Mouse (Mus musculus) heart, adult 2 months (tissue): ENCODE data around the gene Blmh. TPM values are rescaled to one million over a fixed set of nuclear protein-coding genes. Genes with fewer than 3 reads are reported as not detected.

Source experiments
- DNase-seq, 2 experiments: peaks; one replicate each; pipeline ENCODE4 v3.0.0; 2021
- H3K27ac ChIP-seq: fragments of 200-600 bp; 2 replicates; pipeline ENCODE4 v1.8.1; 2022
- H3K27me3 ChIP-seq: fragments of 200-500 bp; 2 replicates; pipeline ENCODE4 v1.6.1; 2012; ENCODE audit warnings: mild to moderate bottlenecking, low read length, inconsistent platforms, mixed read lengths; ENCODE audit not compliant: control insufficient read depth, insufficient read depth
- H3K36me3 ChIP-seq: fragments of 200-500 bp; 2 replicates; pipeline ENCODE4 v1.6.1; 2012; ENCODE audit warnings: low read length, inconsistent platforms; ENCODE audit not compliant: control insufficient read depth, insufficient read depth
- H3K4me1 ChIP-seq: fragments of 200-500 bp; 2 replicates; pipeline ENCODE4 v1.6.1; 2011; ENCODE audit warnings: low read length; ENCODE audit not compliant: control insufficient read depth, insufficient read depth
- H3K4me3 ChIP-seq: fragments of 200-600 bp; 2 replicates; pipeline ENCODE4 v1.8.1; 2022
- H3K79me2 ChIP-seq: fragments of 200-500 bp; replicated peaks from 2 replicates; pipeline ENCODE4 v1.6.1; 2012; ENCODE audit warnings: mild to moderate bottlenecking, inconsistent platforms, low read length, moderate library complexity, mixed read lengths; ENCODE audit not compliant: control insufficient read depth, insufficient read depth
- H3K9ac ChIP-seq: fragments of 200-500 bp; 2 replicates; pipeline ENCODE4 v1.6.1; 2012; ENCODE audit warnings: low read depth, mild to moderate bottlenecking, control low read depth, inconsistent platforms, low read length, mixed read lengths
- CTCF ChIP-seq: fragments of 200-600 bp; IDR thresholded peaks from 2 replicates; pipeline ENCODE4 v1.8.1; 2022; ENCODE audit warnings: antibody characterized with exemption, mild to moderate bottlenecking, moderate library complexity
- EP300 ChIP-seq: fragments of 200-500 bp; IDR thresholded peaks from 2 replicates; pipeline ENCODE4 v1.6.1; 2011; ENCODE audit warnings: low read depth, low read length, control low read depth; ENCODE audit not compliant: insufficient read depth
- POLR2A ChIP-seq: fragments of 200-500 bp; IDR thresholded peaks from 2 replicates; pipeline ENCODE4 v1.6.1; 2011; ENCODE audit warnings: mild to moderate bottlenecking, low read depth, low read length, control low read depth; ENCODE audit not compliant: insufficient read depth
- WGBS: fragments of 180-500 bp; shearing (Covaris S2); methylation state at CpG from one replicate; pipeline ENCODE4 v1.1.7; 2018; 5-methylcytosine and 5-hydroxymethylcytosine counted together
- intact Hi-C: fragments of 180-260 bp; cut with DNase I; formaldehyde crosslinking; loops from one replicate; pipeline ENCODE4 v1.15.1; 2025
- polyA plus RNA-seq: library from polyadenylated mRNA; depleted of rRNA; stranded (reverse); fragments of >200 nt; gene quantifications from 2 replicates; pipeline ENCODE4 v1.2.3, GENCODE M21; 2012
- total RNA-seq, 2 experiments: library from RNA; stranded (reverse); gene quantifications; 2 replicates each; pipeline ENCODE4 v1.2.3; 2021

Gene Blmh
- total and polyA plus RNA-seq, 3 experiments, result 12.9 to 32.7 (median 27.6) TPM

DNA sequence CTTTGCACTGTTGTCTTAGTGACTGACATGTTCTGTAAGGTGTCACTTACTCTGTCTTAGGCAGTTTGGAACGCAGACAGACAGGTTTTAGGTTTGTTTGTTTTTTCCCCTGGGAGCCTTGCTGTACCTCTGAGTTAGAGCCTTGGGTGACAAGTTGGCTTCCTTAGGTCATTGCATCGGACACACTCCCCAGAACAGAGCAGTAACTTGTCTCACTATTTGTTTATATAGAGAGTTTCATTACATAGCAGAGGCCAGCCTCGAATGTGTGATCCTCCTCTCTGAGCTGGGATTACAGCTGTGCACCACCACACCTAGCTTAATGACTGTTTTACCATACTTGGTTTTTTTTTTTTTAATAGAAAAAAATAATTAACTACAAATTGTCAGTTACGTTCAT, 57.8 kb downstream of the Blmh start:
- intact Hi-C loops, result no loop called here

GRCm38 (mm10) chr11:76983641-76984040, 59.0 kb downstream of the Blmh start:
- DNase-seq, result no peak
- no peaks in the 10 kb centered on the region for H3K79me2 ChIP-seq
- no peaks in the 10 kb centered on the region for H3K36me3 ChIP-seq
- no peak overlapping the region for H3K9ac ChIP-seq
- TF ChIP-seq EP300 (no peak), POLR2A (no peak), CTCF (no peak)
- H3K4me1 ChIP-seq, result no peaks in the 10 kb centered on the region
- H3K27ac ChIP-seq, result no peak overlapping the region
- H3K27me3 ChIP-seq, result no peaks in the 10 kb centered on the region
- WGBS, result 49% methylated on average over 5 of the region's 5 CpGs
- intact Hi-C loops, result no loop called here
- H3K4me3 ChIP-seq, result no peak overlapping the region

More for the DNA sequence above, 57.8 kb downstream of the Blmh start:
- WGBS, result 86% methylated on average over 4 of the region's 4 CpGs
- Histone ChIP-seq H3K79me2 (no peaks in the 10 kb centered on the region), H3K27ac (no peak overlapping the region), H3K9ac (no peak overlapping the region), H3K36me3 (no peaks in the 10 kb centered on the region), H3K27me3 (no peaks in the 10 kb centered on the region), H3K4me3 (no peak overlapping the region), H3K4me1 (no peaks in the 10 kb centered on the region)
- no peak for DNase-seq
- no peak for TF ChIP-seq POLR2A
- TF ChIP-seq EP300, result no peak
- TF ChIP-seq CTCF, result no peak

DNA sequence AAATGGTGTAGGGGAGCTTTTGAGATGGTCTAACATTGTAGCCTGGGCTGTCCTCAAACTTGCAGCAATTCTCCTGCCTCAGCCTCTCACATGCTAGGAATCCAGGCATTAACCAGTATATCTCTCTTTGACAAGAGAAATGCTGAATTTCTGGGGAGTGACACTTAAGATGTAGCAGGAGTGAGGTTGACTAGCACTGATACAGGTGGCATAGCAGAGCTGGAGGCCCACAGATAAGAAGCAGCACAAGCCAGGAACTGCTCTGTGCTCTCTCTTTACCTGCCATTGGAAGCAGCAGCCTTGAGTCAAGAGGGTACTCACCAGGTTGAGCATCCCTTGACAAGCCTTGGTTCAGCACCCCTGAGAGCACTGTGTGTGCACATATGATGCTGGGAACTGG, 59.6 kb downstream of the Blmh start:
- Histone ChIP-seq H3K79me2 (no peaks in the 10 kb centered on the region), H3K36me3 (no peaks in the 10 kb centered on the region), H3K9ac (no peak overlapping the region), H3K4me3 (no peak overlapping the region), H3K27ac (no peak overlapping the region), H3K27me3 (no peaks in the 10 kb centered on the region), H3K4me1 (no peaks in the 10 kb centered on the region)
- DNase-seq, result no peak
- TF ChIP-seq POLR2A, result no peak
- TF ChIP-seq CTCF, result no peak
- no peak for TF ChIP-seq EP300
- intact Hi-C loops, result no loop called here

DNA sequence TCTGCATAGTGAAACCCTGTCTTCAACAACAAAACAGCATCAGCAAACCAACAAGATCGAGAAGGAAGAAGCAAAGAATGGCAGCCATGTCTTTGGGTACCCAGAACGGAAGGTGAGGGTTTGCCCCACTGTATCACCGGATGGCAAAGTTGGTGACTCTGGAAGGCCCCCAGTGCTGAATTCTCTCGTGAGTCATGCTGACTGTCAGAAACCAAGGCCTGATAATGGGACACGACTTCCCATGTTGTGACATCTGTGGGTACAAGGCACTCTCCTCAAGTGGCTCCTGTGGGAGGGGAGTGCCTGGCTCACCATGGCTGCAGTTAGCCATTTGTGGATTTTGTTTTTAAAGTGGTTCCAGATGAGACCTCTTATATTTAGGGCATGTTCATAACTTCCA, 66.2 kb downstream of the Blmh start:
- no peaks in the 10 kb centered on the region for H3K36me3 ChIP-seq
- no peak overlapping the region for H3K27ac ChIP-seq
- intact Hi-C loops, result no loop called here
- DNase-seq, result no peak
- no peak overlapping the region for H3K4me3 ChIP-seq
- H3K9ac ChIP-seq, result no peak overlapping the region
- WGBS, result 60% methylated on average over 5 of the region's 5 CpGs
- no peaks in the 10 kb centered on the region for H3K27me3 ChIP-seq
- no peaks in the 10 kb centered on the region for H3K4me1 ChIP-seq
- H3K79me2 ChIP-seq, result no peaks in the 10 kb centered on the region
- TF ChIP-seq CTCF, result no peak

DNA sequence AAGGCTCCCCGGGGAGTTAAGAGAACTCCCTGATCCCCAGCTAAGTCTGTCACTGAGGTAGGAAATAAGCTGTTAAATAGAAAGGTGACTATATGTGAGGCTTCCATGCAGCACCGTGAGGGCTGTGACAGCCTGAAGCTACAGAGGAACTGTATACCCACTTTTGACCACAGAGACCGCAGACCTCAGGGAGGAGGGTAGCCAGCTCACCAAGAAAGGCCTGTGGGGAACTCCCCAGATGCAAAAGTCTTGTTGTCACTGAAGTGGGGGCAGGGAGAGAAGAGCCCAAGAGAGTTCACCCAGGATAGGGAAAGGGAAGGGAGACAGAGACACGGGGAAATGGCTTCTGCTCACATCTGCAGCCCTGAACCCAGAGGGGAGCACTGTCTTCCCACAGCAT, 68.3 kb downstream of the Blmh start:
- intact Hi-C loops, result no loop called here
- TF ChIP-seq POLR2A (no peak), CTCF (no peak), EP300 (no peak)
- WGBS, result 34% methylated on average over 4 of the region's 4 CpGs
- Histone ChIP-seq H3K4me3 (no peak overlapping the region), H3K36me3 (no peaks in the 10 kb centered on the region), H3K79me2 (no peaks in the 10 kb centered on the region), H3K4me1 (no peaks in the 10 kb centered on the region), H3K27me3 (no peaks in the 10 kb centered on the region), H3K9ac (no peak overlapping the region), H3K27ac (no peak overlapping the region)
- DNase-seq, result peak in 1 of 2 experiments; percentile 24

GRCm38 (mm10) chr11:76995966-76996672, 71.5 kb downstream of the Blmh start:
- Histone ChIP-seq H3K79me2 (no peaks in the 10 kb centered on the region), H3K4me3 (no peak overlapping the region), H3K27me3 (peaks cover 6% of the 10 kb centered on the region; the same call in 1 of the 2 replicates), H3K4me1 (peaks cover 2% of the 10 kb centered on the region; the same call in 1 of the 2 replicates), H3K9ac (no peak overlapping the region), H3K36me3 (no peaks in the 10 kb centered on the region), H3K27ac (no peak overlapping the region)
- 37% methylated on average over 20 of the region's 20 CpGs for WGBS
- intact Hi-C loops, result loop anchor here (5.0 kb wide), 1 partner anchor 71 kb away; no protein-coding TSS in a partner anchor
- no peak for DNase-seq
- TF ChIP-seq POLR2A, result no peak
- no peak for TF ChIP-seq CTCF
- TF ChIP-seq EP300, result no peak
